Mouse (Mus musculus) CH12.LX (cell line): ENCODE results near the gene Prkcd. TPM values are rescaled to one million over a fixed set of nuclear protein-coding genes. Genes with fewer than 3 reads are reported as not detected.

Experiments
- DNase-seq: peaks from one replicate; pipeline ENCODE4 v3.0.0-alpha.2; 2013; ENCODE audit errors: extremely low read depth
- H3K27ac ChIP-seq: 2 replicates; pipeline ENCODE4 v1.5.1; 2012; ENCODE audit warnings: low read depth, mild to moderate bottlenecking, control low read depth, moderate library complexity; ENCODE audit not compliant: insufficient read depth
- H3K27me3 ChIP-seq: replicated peaks from 2 replicates; pipeline ENCODE3; 2012; ENCODE audit warnings: inconsistent platforms
- H3K36me3 ChIP-seq, 2 experiments: replicated peaks in 1 of 2; 2 replicates each; pipeline versions ENCODE3 to v1.6.1; 2012; ENCODE audit warnings: inconsistent platforms in 1 of 2, low read length in 1 of 2, mild to moderate bottlenecking in 1 of 2, mixed read lengths in 1 of 2, moderate library complexity in 1 of 2; ENCODE audit not compliant: control insufficient read depth in 1 of 2, insufficient read depth in 1 of 2
- H3K4me1 ChIP-seq, 2 experiments: 2 replicates each; pipeline ENCODE4 v1.6.1; 2012; ENCODE audit warnings: inconsistent platforms in 1 of 2, moderate library complexity in 1 of 2; ENCODE audit not compliant: insufficient read depth in 2 of 2, control insufficient read depth in 1 of 2
- H3K4me2 ChIP-seq: 2 replicates; pipeline ENCODE4 v1.6.1; 2012; ENCODE audit warnings: low read depth, mild to moderate bottlenecking, control low read depth; ENCODE audit not compliant: poor library complexity, insufficient read depth, severe bottlenecking
- H3K4me3 ChIP-seq, 3 experiments: fragments of 150-350 bp in 1 of 3; sonication (generic) in 1 of 3; replicated peaks in 1 of 3; 2 replicates each; pipeline versions ENCODE3 to v1.5.1; 2011 to 2012; ENCODE audit warnings: low read depth in 2 of 3, low read length in 2 of 3, mild to moderate bottlenecking in 2 of 3, moderate library complexity in 2 of 3, control low read depth in 1 of 3, improper control_type of control experiment in 1 of 3, inconsistent platforms in 1 of 3, mixed read lengths in 1 of 3; ENCODE audit not compliant: poor library complexity in 1 of 3
- H3K79me2 ChIP-seq: replicated peaks from 2 replicates; pipeline ENCODE4 v1.6.1; 2012; ENCODE audit warnings: mild to moderate bottlenecking, moderate library complexity; ENCODE audit not compliant: control insufficient read depth, poor library complexity, insufficient read depth, severe bottlenecking; ENCODE audit errors: extremely low read depth
- H3K9ac ChIP-seq: 2 replicates; pipeline ENCODE4 v1.6.1; 2012; ENCODE audit warnings: low read depth, mild to moderate bottlenecking, control low read depth, moderate library complexity; ENCODE audit not compliant: insufficient read depth
- H3K9me3 ChIP-seq: replicated peaks from 2 replicates; pipeline ENCODE3; 2012; ENCODE audit warnings: low read length, inconsistent platforms, mixed read lengths
- BHLHE40 ChIP-seq: IDR thresholded peaks from 2 replicates; pipeline ENCODE4 v1.6.1; 2011; ENCODE audit warnings: mild to moderate bottlenecking, low read depth, low read length, improper control_type of control experiment
- CHD1 ChIP-seq: IDR thresholded peaks from 2 replicates; pipeline ENCODE4 v1.6.1; 2012; ENCODE audit warnings: low read depth, low read length, improper control_type of control experiment, inconsistent platforms
- CHD2 ChIP-seq: IDR thresholded peaks from 2 replicates; pipeline ENCODE4 v1.6.1; 2011; ENCODE audit warnings: low read length, improper control_type of control experiment
- CTCF ChIP-seq, 2 experiments: IDR thresholded peaks in 1 of 2; conservative IDR thresholded peaks in 1 of 2; 2 replicates each; pipeline ENCODE4 v1.5.1; 2011 to 2012; ENCODE audit warnings: low read depth in 2 of 2, low read length in 2 of 2, improper control_type of control experiment in 1 of 2, inconsistent platforms in 1 of 2, mild to moderate bottlenecking in 1 of 2, moderate library complexity in 1 of 2
- E2F4 ChIP-seq: IDR thresholded peaks from 2 replicates; pipeline ENCODE4 v1.6.1; 2011; ENCODE audit warnings: low read depth, low read length, improper control_type of control experiment; ENCODE audit not compliant: insufficient replicate concordance
- ELF1 ChIP-seq: IDR thresholded peaks from 2 replicates; pipeline ENCODE4 v1.6.1; 2014; ENCODE audit warnings: low read depth, mild to moderate bottlenecking, inconsistent platforms, low read length, improper control_type of control experiment
- EP300 ChIP-seq: IDR thresholded peaks from 2 replicates; pipeline ENCODE4 v1.6.1; 2011; ENCODE audit warnings: low read length, improper control_type of control experiment
- ETS1 ChIP-seq: conservative IDR thresholded peaks from 2 replicates; pipeline ENCODE4 v1.6.1; 2012; ENCODE audit warnings: low read depth, mild to moderate bottlenecking, inconsistent platforms, low read length, improper control_type of control experiment, moderate library complexity
- GABPA ChIP-seq: IDR thresholded peaks from 2 replicates; pipeline ENCODE4 v1.6.1; 2012; ENCODE audit warnings: low read depth, low read length, improper control_type of control experiment, inconsistent platforms; ENCODE audit not compliant: insufficient replicate concordance
- IRF4 ChIP-seq: IDR thresholded peaks from 2 replicates; pipeline ENCODE4 v1.6.1; 2014; ENCODE audit warnings: low read depth, mild to moderate bottlenecking, inconsistent platforms, low read length, improper control_type of control experiment
- JUN ChIP-seq: IDR thresholded peaks from 2 replicates; pipeline ENCODE4 v1.6.1; 2011; ENCODE audit warnings: low read depth, mild to moderate bottlenecking, low read length, improper control_type of control experiment, moderate library complexity; ENCODE audit not compliant: insufficient read depth
- JUND ChIP-seq: conservative IDR thresholded peaks from 2 replicates; pipeline ENCODE4 v1.6.1; 2011; ENCODE audit warnings: low read depth, low read length, improper control_type of control experiment
- KAT2A ChIP-seq: IDR thresholded peaks from 2 replicates; pipeline ENCODE4 v1.6.1; 2012; ENCODE audit warnings: low read length, improper control_type of control experiment, inconsistent platforms; ENCODE audit not compliant: insufficient replicate concordance
- MAFK ChIP-seq: IDR thresholded peaks from 2 replicates; pipeline ENCODE4 v1.6.1; 2011; ENCODE audit warnings: low read length, improper control_type of control experiment; ENCODE audit not compliant: insufficient replicate concordance
- MAX ChIP-seq: IDR thresholded peaks from 2 replicates; pipeline ENCODE4 v1.6.1; 2011; ENCODE audit warnings: low read length, improper control_type of control experiment
- MAZ ChIP-seq: IDR thresholded peaks from 2 replicates; pipeline ENCODE4 v1.6.1; 2012; ENCODE audit warnings: low read depth, mild to moderate bottlenecking, inconsistent platforms, low read length, improper control_type of control experiment, moderate library complexity
- MEF2A ChIP-seq: IDR thresholded peaks from 2 replicates; pipeline ENCODE4 v1.6.1; 2014; ENCODE audit warnings: low read depth, mild to moderate bottlenecking, inconsistent platforms, low read length, improper control_type of control experiment, borderline replicate concordance
- MXI1 ChIP-seq: IDR thresholded peaks from 2 replicates; pipeline ENCODE4 v1.6.1; 2011; ENCODE audit warnings: mild to moderate bottlenecking, low read depth, low read length, improper control_type of control experiment
- MYC ChIP-seq: IDR thresholded peaks from 2 replicates; pipeline ENCODE4 v1.6.1; 2011; ENCODE audit warnings: low read depth, mild to moderate bottlenecking, improper control_type of control experiment, low read length
- NELFE ChIP-seq: IDR thresholded peaks from 2 replicates; pipeline ENCODE4 v1.6.1; 2011; ENCODE audit warnings: low read depth, low read length, improper control_type of control experiment
- NRF1 ChIP-seq: IDR thresholded peaks from 2 replicates; pipeline ENCODE4 v1.6.1; 2014; ENCODE audit warnings: low read depth, mild to moderate bottlenecking, inconsistent platforms, low read length, improper control_type of control experiment, moderate library complexity
- PAX5 ChIP-seq: IDR thresholded peaks from 2 replicates; pipeline ENCODE4 v1.6.1; 2012; ENCODE audit warnings: low read length, inconsistent platforms, mixed read lengths
- POLR2A ChIP-seq: IDR thresholded peaks from 2 replicates; pipeline ENCODE4 v1.6.1; 2011; ENCODE audit warnings: low read depth, mild to moderate bottlenecking, improper control_type of control experiment, low read length
- POLR2AphosphoS2 ChIP-seq: IDR thresholded peaks from 2 replicates; pipeline ENCODE4 v1.6.1; 2011; ENCODE audit warnings: low read depth, low read length, improper control_type of control experiment
- RAD21 ChIP-seq: IDR thresholded peaks from 2 replicates; pipeline ENCODE4 v1.6.1; 2011; ENCODE audit warnings: low read depth, mild to moderate bottlenecking, low read length, improper control_type of control experiment, moderate library complexity
- RCOR1 ChIP-seq: conservative IDR thresholded peaks from 2 replicates; pipeline ENCODE4 v1.6.1; 2012; ENCODE audit warnings: low read depth, mild to moderate bottlenecking, inconsistent platforms, low read length, improper control_type of control experiment
- SIN3A ChIP-seq: IDR thresholded peaks from 2 replicates; pipeline ENCODE4 v1.6.1; 2012; ENCODE audit warnings: low read length, improper control_type of control experiment, inconsistent platforms
- SMC3 ChIP-seq: IDR thresholded peaks from 2 replicates; pipeline ENCODE4 v1.6.1; 2011; ENCODE audit warnings: low read depth, low read length, improper control_type of control experiment
- TBP ChIP-seq: conservative IDR thresholded peaks from 2 replicates; pipeline ENCODE4 v1.6.1; 2011; ENCODE audit warnings: low read depth, low read length, improper control_type of control experiment
- TCF12 ChIP-seq: IDR thresholded peaks from 2 replicates; pipeline ENCODE4 v1.6.1; 2014; ENCODE audit warnings: low read depth, mild to moderate bottlenecking, inconsistent platforms, low read length, improper control_type of control experiment
- UBTF ChIP-seq: IDR thresholded peaks from 2 replicates; pipeline ENCODE4 v1.6.1; 2012; ENCODE audit warnings: low read depth, mild to moderate bottlenecking, inconsistent platforms, low read length, improper control_type of control experiment, moderate library complexity
- USF1 ChIP-seq: IDR thresholded peaks from 2 replicates; pipeline ENCODE4 v1.6.1; 2014; ENCODE audit warnings: low read depth, mild to moderate bottlenecking, inconsistent platforms, low read length, improper control_type of control experiment
- USF2 ChIP-seq: conservative IDR thresholded peaks from 2 replicates; pipeline ENCODE4 v1.6.1; 2011; ENCODE audit warnings: low read depth, low read length, improper control_type of control experiment
- ZC3H11A ChIP-seq: IDR thresholded peaks from 2 replicates; pipeline ENCODE4 v1.6.1; 2012; ENCODE audit warnings: low read depth, mild to moderate bottlenecking, inconsistent platforms, low read length, improper control_type of control experiment
- ZKSCAN1 ChIP-seq: IDR thresholded peaks from 2 replicates; pipeline ENCODE4 v1.6.1; 2012; ENCODE audit warnings: low read depth, inconsistent platforms, low read length, improper control_type of control experiment, borderline replicate concordance
- ZMIZ1 ChIP-seq: IDR thresholded peaks from 2 replicates; pipeline ENCODE4 v1.6.1; 2012; ENCODE audit warnings: low read depth, mild to moderate bottlenecking, inconsistent platforms, low read length, improper control_type of control experiment
- ZNF384 ChIP-seq: IDR thresholded peaks from 2 replicates; pipeline ENCODE4 v1.6.1; 2012; ENCODE audit warnings: low read depth, low read length, improper control_type of control experiment, inconsistent platforms
- dilution Hi-C: fragments of 300-500 bp; cut with MboI; formaldehyde crosslinking; loops from 2 replicates; pipeline ENCODE4 v1.14.3; 2020; ENCODE audit warnings: low sequenced_read_pairs; ENCODE audit not compliant: extremely low pct_unique_long_range_greater_than_20kb, extremely low pct_ligation_motif_present
- in situ Hi-C: fragments of 300-500 bp; cut with MboI; formaldehyde crosslinking; loops from 3 replicates; pipeline ENCODE4 v1.14.3; 2019; ENCODE audit warnings: low sequenced_read_pairs, low pct_ligation_motif_present, low pct_unique_long_range_greater_than_20kb, mixed read lengths
- polyA plus RNA-seq: library from polyadenylated mRNA; unstranded; fragments of >175 nt; gene quantifications from 2 replicates; pipeline ENCODE4 v1.2.1, GENCODE M21; 2012; ENCODE audit warnings: low read depth; ENCODE audit not compliant: insufficient read length
- total RNA-seq, 2 experiments: library from RNA; depleted of rRNA; stranded (reverse); fragments of 300-350 nt in 1 of 2; fragments of >200 nt in 1 of 2; gene quantifications; 2 replicates each; pipeline ENCODE4 v1.2.3; 2012 to 2014

The Prkcd gene
- total RNA-seq (2012; rRNA removed) (109 and 110 TPM in 2 replicates), total RNA-seq (2014; rRNA removed) (119 and 122 TPM in 2 replicates), polyA plus RNA-seq (186 and 189 TPM in 2 replicates)

DNA sequence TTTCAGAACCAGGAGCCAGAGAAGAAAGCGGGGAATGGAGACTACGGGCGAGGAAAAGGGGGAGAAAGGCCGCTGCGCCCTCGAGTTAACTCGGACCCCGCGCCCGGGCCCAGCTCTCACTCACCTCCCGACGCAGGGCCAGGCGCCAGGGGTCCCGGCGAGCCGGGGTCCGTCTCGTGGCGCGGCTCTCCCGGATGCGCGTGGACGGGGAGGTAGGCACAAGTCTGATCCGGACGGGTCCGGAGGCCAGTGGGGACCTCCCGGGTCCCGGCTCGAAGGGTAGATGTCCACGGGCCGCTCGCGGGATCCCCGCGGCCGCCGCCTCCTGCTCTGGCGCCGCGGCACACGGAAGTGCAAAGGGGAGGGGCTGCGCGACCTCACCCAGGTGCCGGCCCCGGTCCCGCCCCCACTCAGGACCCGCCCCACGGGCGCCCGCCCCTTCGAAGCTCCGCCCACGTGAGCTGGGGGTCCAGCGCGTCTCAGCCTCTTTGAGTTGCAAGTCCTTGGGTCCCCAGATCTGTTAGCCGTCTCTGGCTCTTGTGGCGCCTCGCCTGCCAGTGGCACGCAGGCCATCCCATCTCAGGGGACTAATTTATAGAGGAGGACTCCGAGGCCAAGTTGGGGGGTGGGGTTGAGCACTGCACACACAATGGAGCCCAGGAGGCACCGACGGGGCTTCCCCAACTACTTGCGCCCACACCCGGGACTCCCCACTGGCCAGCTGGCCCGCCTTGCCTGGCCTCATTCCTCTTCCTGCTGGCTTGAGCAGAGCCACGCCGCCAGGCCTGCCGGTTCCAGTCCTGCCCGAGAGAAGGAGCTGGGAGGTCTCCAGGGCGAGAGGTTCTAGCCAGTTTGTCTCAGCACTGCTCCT is at the start of gene Prkcd:
Gene Prkcd, minus strand, starts transcription at position 355 of the 871 bp plus-strand sequence.
- in situ Hi-C loops = loop anchor here (5.0 kb wide), 1 partner anchor 39 kb away; no protein-coding TSS in a partner anchor
- dilution Hi-C loops = no loop called here
- H3K9me3 ChIP-seq = no peaks in the 10 kb centered on the region
- TF ChIP-seq USF2 (no peak), CHD1 (0 out of 2 replicates have a peak, but pooled peaks have one; percentile 10), POLR2A (peak; percentile 78), MAX (peak; percentile 52; the same call in 1 of the 2 replicates), BHLHE40 (peak; percentile 83), SIN3A (peak; percentile 89; the same call in 1 of the 2 replicates), TBP (peak; percentile 17), ZMIZ1 (peak; percentile 81), NELFE (peak; percentile 78), KAT2A (0 out of 2 replicates have a peak, but pooled peaks have one; percentile 60), CHD2 (peak; percentile 83), MAZ (0 out of 2 replicates have a peak, but pooled peaks have one; percentile 56), IRF4 (peak; percentile 85), MAFK (0 out of 2 replicates have a peak, but pooled peaks have one; percentile 1), TCF12 (peak; percentile 90), MXI1 (no peak), PAX5 (no peak), MEF2A (no peak; the same call in 1 of the 2 replicates), ZKSCAN1 (no peak), MYC (peak; percentile 22; the same call in 1 of the 2 replicates), E2F4 (no peak), RAD21 (no peak), JUND (no peak), USF1 (no peak; the same call in 1 of the 2 replicates), JUN (no peak; the same call in 1 of the 2 replicates), CTCF (conservative IDR thresholded peaks at IDR 0.05 in 1 of 2, IDR thresholded peaks at IDR 0.05 in 1 of 2; ENCODE audit: low read depth in 2 of 2, low read length in 2 of 2) (no peak), NRF1 (0 out of 2 replicates have a peak, but pooled peaks have one; percentile 39), ELF1 (peak; percentile 91), ZNF384 (no peak), ZC3H11A (no peak), GABPA (no peak), POLR2AphosphoS2 (no peak; the same call in none of the 2 replicates), EP300 (peak; percentile 61; the same call in 1 of the 2 replicates), RCOR1 (0 out of 2 replicates have a peak, but pooled peaks have one; percentile 12), SMC3 (no peak), UBTF (peak; percentile 77), ETS1 (peak; percentile 88)

More for the DNA sequence above, at the start of gene Prkcd:
- peaks cover 7 to 35% of the 10 kb centered on the region in 2 experiments for H3K36me3 ChIP-seq
- H3K4me2 ChIP-seq = peak within 1 kb of the TSS; percentile 47
- peak; percentile 95 for DNase-seq
- peaks cover 47 to 72% of the 10 kb centered on the region in 2 experiments for H3K4me1 ChIP-seq
- peak within 1 kb of the TSS; percentile 64 for H3K9ac ChIP-seq
- H3K27ac ChIP-seq = peak within 1 kb of the TSS; percentile 92
- H3K79me2 ChIP-seq = peaks cover 49% of the 10 kb centered on the region
- peak within 1 kb of the TSS; percentile 72 to 93 (median 80) for H3K4me3 ChIP-seq
- no peaks in the 10 kb centered on the region for H3K27me3 ChIP-seq
